In the genomic region with DNA sequence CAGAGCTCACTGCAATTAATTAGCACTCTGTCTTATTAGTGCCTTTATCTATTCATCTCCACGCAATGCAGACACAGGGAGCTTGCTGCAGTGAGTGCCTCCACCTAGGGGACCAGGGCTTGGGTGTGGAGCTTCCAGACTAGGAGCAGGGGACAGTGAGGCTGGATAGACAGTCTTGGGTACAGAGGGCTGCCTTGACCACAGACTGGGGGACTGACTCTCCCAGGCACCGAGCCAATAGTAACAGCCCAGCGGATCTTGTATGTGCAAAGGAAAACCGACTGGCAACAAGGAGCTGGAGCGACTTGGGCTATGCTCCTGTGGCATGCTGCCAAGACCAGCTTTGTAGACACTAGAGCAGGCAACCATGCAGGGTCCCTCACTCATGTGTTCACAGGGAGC, we compare ENCODE assay signal across 10 mouse cellular contexts.
DNase-seq lines count a peak whose midpoint lies in the region; ATAC-seq and TF ChIP-seq lines count a peak whose summit lies in the region.
"Had no signal": no experiment of that assay in that cellular context is flagged by ENCODE, and none has a peak within 500 bp of the region (broad histone marks: within the 10 kb centered on the region; RNA-seq: fewer than 3 reads in every experiment).

No protein-coding gene starts in this region.

- no peak overlapping the region for H3K9ac ChIP-seq in forebrain, embryonic 13.5 days
- no peak overlapping the region for H3K9ac ChIP-seq in forebrain, embryonic 11.5 days (ENCODE audit: low read length)
- no peak overlapping the region for H3K9ac ChIP-seq in lung, postnatal 0 days (replicated peaks; ENCODE audit: low read depth)

- DNase-seq in forebrain, embryonic 11.5 days (ENCODE audit: low spot score): no peak
- DNase-seq in lung, postnatal 0 days (ENCODE audit: low spot score): peak; percentile 43
- no peak for DNase-seq in lung, adult 18-20 months
- DNase-seq in cerebellum, postnatal 10 days: peak; percentile 83 to 84
- DNase-seq in urinary bladder, adult 18-20 months (ENCODE audit: low spot score in 2 of 2): no peak
- no peak for DNase-seq in heart, adult 8-10 months (ENCODE audit: low spot score)

- WGBS in forebrain, embryonic 13.5 days: 32% methylated on average over 5 of the region's 5 CpGs
- 68% methylated on average over 5 of the region's 5 CpGs for WGBS in forebrain, embryonic 11.5 days
- 17% methylated on average over 5 of the region's 5 CpGs for WGBS in lung, postnatal 0 days

- peak overlapping the region; percentile 41 for H3K4me2 ChIP-seq in forebrain, embryonic 13.5 days
- no peak overlapping the region for H3K4me2 ChIP-seq in forebrain, embryonic 11.5 days (ENCODE audit: low read depth, low read length, severe bottlenecking)
- H3K4me2 ChIP-seq in lung, postnatal 0 days (replicated peaks; ENCODE audit: low read depth, low read length): no peak overlapping the region
- H3K4me2 ChIP-seq: heart, embryonic 11.5 days had no signal

- no peak overlapping the region for H3K4me3 ChIP-seq in forebrain, embryonic 13.5 days
- no peak overlapping the region for H3K4me3 ChIP-seq in forebrain, embryonic 11.5 days (ENCODE audit: low read depth, low read length)
- H3K4me3 ChIP-seq in lung, postnatal 0 days (ENCODE audit: low read depth, low read length): no peak overlapping the region

- no peak for TF ChIP-seq EP300 in lung, postnatal 0 days (IDR thresholded peaks at IDR 0.05)

- H3K27me3 ChIP-seq in forebrain, embryonic 13.5 days: peaks cover 20% of the 10 kb centered on the region; the same call in 1 of the 2 replicates
- no peaks in the 10 kb centered on the region for H3K27me3 ChIP-seq in forebrain, embryonic 11.5 days (ENCODE audit: control insufficient read depth, insufficient read depth, low read length)
- H3K27me3 ChIP-seq in lung, postnatal 0 days (replicated peaks; ENCODE audit: insufficient read depth, low read length): no peaks in the 10 kb centered on the region

- H3K36me3 ChIP-seq in forebrain, embryonic 13.5 days (ENCODE audit: poor library complexity, severe bottlenecking): no peaks in the 10 kb centered on the region
- H3K36me3 ChIP-seq in forebrain, embryonic 11.5 days (ENCODE audit: control insufficient read depth, insufficient read depth, low read length): no peaks in the 10 kb centered on the region
- no peaks in the 10 kb centered on the region for H3K36me3 ChIP-seq in lung, postnatal 0 days (ENCODE audit: insufficient read depth, low read length)

- no peak for TF ChIP-seq CTCF in lung, postnatal 0 days (IDR thresholded peaks at IDR 0.05)

- peaks cover 20% of the 10 kb centered on the region for H3K4me1 ChIP-seq in forebrain, embryonic 13.5 days
- H3K4me1 ChIP-seq in forebrain, embryonic 11.5 days (replicated peaks; ENCODE audit: control insufficient read depth, insufficient read depth, low read length): 0 out of 2 replicates have a peak, but pooled peaks cover 2% of the 10 kb centered on the region
- H3K4me1 ChIP-seq in lung, postnatal 0 days (ENCODE audit: insufficient read depth, low read depth, low read length): no peaks in the 10 kb centered on the region

- peak overlapping the region; percentile 72 for H3K27ac ChIP-seq in forebrain, embryonic 13.5 days
- no peak overlapping the region for H3K27ac ChIP-seq in forebrain, embryonic 11.5 days (ENCODE audit: low read depth, low read length)
- H3K27ac ChIP-seq in lung, postnatal 0 days (ENCODE audit: low read length): no peak overlapping the region

- no peaks in the 10 kb centered on the region for H3K9me3 ChIP-seq in forebrain, embryonic 13.5 days (replicated peaks)
- no peaks in the 10 kb centered on the region for H3K9me3 ChIP-seq in forebrain, embryonic 11.5 days (ENCODE audit: control insufficient read depth, low read length)
- H3K9me3 ChIP-seq in lung, postnatal 0 days (ENCODE audit: low read length): no peaks in the 10 kb centered on the region

- ATAC-seq in forebrain, embryonic 13.5 days: peak; percentile 79
- ATAC-seq in forebrain, embryonic 11.5 days (replicated peaks; ENCODE audit: low FRiP score): no peak
- peak; percentile 37; the same call in 1 of the 2 replicates for ATAC-seq in lung, postnatal 0 days
- ATAC-seq in megakaryocyte-erythroid progenitor cell, adult 5-6 weeks (replicated peaks; ENCODE audit: low FRiP score, low TSS enrichment, poor library complexity, severe bottlenecking): 0 out of 2 replicates have a peak, but pooled peaks have one; percentile 14
- ATAC-seq: intestine, postnatal 0 days had no signal

Comparison
In these comparisons a context has a peak if more than half of its experiments do, and no peak if none do; other contexts are left out.
1. DNase-seq: peak in lung, postnatal 0 days (single experiment) and cerebellum, postnatal 10 days (2 of 2); none in forebrain, embryonic 11.5 days (single experiment), lung, adult 18-20 months (0 of 2), urinary bladder, adult 18-20 months (0 of 2) and heart, adult 8-10 months (single experiment).